Mouse (Mus musculus) heart, embryonic 10.5 days (tissue): Measurements from ENCODE around the gene Cpa2. TPM values are rescaled to one million over a fixed set of nuclear protein-coding genes. Genes with fewer than 3 reads are reported as not detected.
A peak's percentile ranks its signal among the peaks of the same experiment; 100 is the strongest.

Source experiments
- DNase-seq: peaks from one replicate; pipeline ENCODE4 v3.0.0-alpha.2; 2017; ENCODE audit warnings: low spot score
- H3K27ac ChIP-seq: fragments of 300-500 bp; sonication (generic); 2 replicates; pipeline ENCODE4 v1.5.1; 2016; ENCODE audit warnings: mild to moderate bottlenecking
- H3K27me3 ChIP-seq: fragments of 300-500 bp; sonication (generic); 2 replicates; pipeline ENCODE4 v1.6.1; 2016; ENCODE audit warnings: mild to moderate bottlenecking; ENCODE audit not compliant: poor library complexity, insufficient read depth, severe bottlenecking
- H3K36me3 ChIP-seq: fragments of 300-500 bp; sonication (generic); 2 replicates; pipeline ENCODE4 v1.6.1; 2016; ENCODE audit warnings: mild to moderate bottlenecking, moderate library complexity
- H3K4me1 ChIP-seq: fragments of 300-500 bp; sonication (generic); 2 replicates; pipeline ENCODE4 v1.6.1; 2016; ENCODE audit warnings: mild to moderate bottlenecking
- H3K4me3 ChIP-seq: fragments of 300-500 bp; sonication (generic); 2 replicates; pipeline ENCODE4 v1.5.1; 2016; ENCODE audit warnings: mild to moderate bottlenecking, moderate library complexity
- H3K9me3 ChIP-seq: fragments of 300-500 bp; sonication (generic); 2 replicates; pipeline ENCODE4 v1.6.1; 2016; ENCODE audit warnings: mild to moderate bottlenecking, moderate library complexity
- WGBS: fragments of 180-500 bp; shearing (Covaris S2); methylation state at CpG from one replicate; pipeline ENCODE4 v1.1.7; 2016; 5-methylcytosine and 5-hydroxymethylcytosine counted together
- polyA plus RNA-seq: library from polyadenylated mRNA; unstranded; fragments of >200 nt; fragmentation: Nextera tagmentation; extraction: Ambion mirVana; gene quantifications from 2 replicates; pipeline ENCODE4 v1.2.1, GENCODE M21; 2016

Gene Cpa2
- polyA plus RNA-seq, 1 experiment from 2014 or later, result 29.1 TPM

GRCm38 (mm10) chr6:30596230-30596898 lies 55.0 kb downstream of the Cpa2 start:
- WGBS, result 87% methylated on average over 8 of the region's 8 CpGs
- Histone ChIP-seq H3K4me1 (peaks cover 35% of the 10 kb centered on the region), H3K4me3 (no peak overlapping the region), H3K36me3 (no peaks in the 10 kb centered on the region), H3K27me3 (no peaks in the 10 kb centered on the region), H3K27ac (peak overlapping the region; percentile 44; the same call in 1 of the 2 replicates), H3K9me3 (no peaks in the 10 kb centered on the region)
- peak; percentile 64 for DNase-seq

- no peaks in the 10 kb centered on the region for H3K27me3 ChIP-seq
- WGBS, result 52% methylated on average over 3 of the region's 3 CpGs
- H3K36me3 ChIP-seq, result no peaks in the 10 kb centered on the region
- peak overlapping the region; percentile 32 for H3K27ac ChIP-seq
- H3K9me3 ChIP-seq, result no peaks in the 10 kb centered on the region
- no peak for DNase-seq
- H3K4me3 ChIP-seq, result no peak overlapping the region
- peaks cover 16% of the 10 kb centered on the region for H3K4me1 ChIP-seq
Observed at GRCm38 (mm10) chr6:30600033-30600432, 58.7 kb downstream of the Cpa2 start.

GRCm38 (mm10) chr6:30600995-30601394 lies 59.6 kb downstream of the Cpa2 start:
- Histone ChIP-seq H3K27me3 (no peaks in the 10 kb centered on the region), H3K36me3 (no peaks in the 10 kb centered on the region), H3K4me3 (no peak overlapping the region), H3K4me1 (peaks cover 12% of the 10 kb centered on the region; the same call in 1 of the 2 replicates), H3K27ac (no peak overlapping the region), H3K9me3 (no peaks in the 10 kb centered on the region)
- no peak for DNase-seq
- 65% methylated on average over 1 of the region's 1 CpGs for WGBS

GRCm38 (mm10) chr6:30604342-30604867 lies 63.0 kb downstream of the Cpa2 start:
- Histone ChIP-seq H3K27ac (no peak overlapping the region), H3K36me3 (no peaks in the 10 kb centered on the region), H3K27me3 (no peaks in the 10 kb centered on the region), H3K4me1 (peaks cover 3% of the 10 kb centered on the region; the same call in 1 of the 2 replicates), H3K9me3 (no peaks in the 10 kb centered on the region), H3K4me3 (no peak overlapping the region)
- DNase-seq, result no peak
- WGBS, result 73% methylated on average over 7 of the region's 7 CpGs

GRCm38 (mm10) chr6:30605111-30605510 lies 63.7 kb downstream of the Cpa2 start:
- Histone ChIP-seq H3K4me3 (no peak overlapping the region), H3K9me3 (no peaks in the 10 kb centered on the region), H3K4me1 (peaks cover 3% of the 10 kb centered on the region; the same call in 1 of the 2 replicates), H3K36me3 (no peaks in the 10 kb centered on the region), H3K27ac (peak overlapping the region; percentile 56; the same call in 1 of the 2 replicates), H3K27me3 (no peaks in the 10 kb centered on the region)
- no peak for DNase-seq
- 73% methylated on average over 4 of the region's 4 CpGs for WGBS

- H3K27ac ChIP-seq, result peak overlapping the region; percentile 56; the same call in 1 of the 2 replicates
Observed at GRCm38 (mm10) chr6:30605672-30606071, 64.3 kb downstream of the Cpa2 start.

GRCm38 (mm10) chr6:30610710-30611109 lies 69.3 kb downstream of the Cpa2 start, which contains the start of gene Cpa5:
TSS of gene Cpa5 (plus strand) at chr6:30611010.
- no peaks in the 10 kb centered on the region for H3K36me3 ChIP-seq
- no peaks in the 10 kb centered on the region for H3K9me3 ChIP-seq
- no peaks in the 10 kb centered on the region for H3K27me3 ChIP-seq
- H3K4me3 ChIP-seq, result no peak within 1 kb of the TSS
- WGBS, result 94% methylated on average over 7 of the region's 7 CpGs
- peaks cover 10% of the 10 kb centered on the region for H3K4me1 ChIP-seq
- H3K27ac ChIP-seq, result peak within 1 kb of the TSS; percentile 59; the same call in 1 of the 2 replicates
- no peak for DNase-seq

More at GRCm38 (mm10) chr6:30605672-30606071, 64.3 kb downstream of the Cpa2 start:
- Histone ChIP-seq H3K4me1 (peaks cover 3% of the 10 kb centered on the region; the same call in 1 of the 2 replicates), H3K27me3 (no peaks in the 10 kb centered on the region), H3K36me3 (no peaks in the 10 kb centered on the region), H3K9me3 (no peaks in the 10 kb centered on the region), H3K4me3 (no peak overlapping the region)
- 82% methylated on average over 5 of the region's 5 CpGs for WGBS
- no peak for DNase-seq

GRCm38 (mm10) chr6:30611212-30611611 lies 69.8 kb downstream of the Cpa2 start:
- Histone ChIP-seq H3K27ac (peak overlapping the region; percentile 36; the same call in 1 of the 2 replicates), H3K9me3 (no peaks in the 10 kb centered on the region), H3K4me3 (no peak overlapping the region), H3K36me3 (no peaks in the 10 kb centered on the region), H3K4me1 (peaks cover 15% of the 10 kb centered on the region), H3K27me3 (no peaks in the 10 kb centered on the region)
- DNase-seq, result no peak
- 72% methylated on average over 5 of the region's 5 CpGs for WGBS

Other genes with a start within 250 kb of the Cpa2 start
- gene Ube2h, start 237.0 kb upstream of the Cpa2 start, polyA plus RNA-seq, result 49.6 and 51.7 TPM in 2 replicates
- gene Zc3hc1, start 150.6 kb upstream of the Cpa2 start, polyA plus RNA-seq, result 55.6 and 71.2 TPM in 2 replicates
- gene Klhdc10, start 139.7 kb upstream of the Cpa2 start, polyA plus RNA-seq, result 30.9 and 33.8 TPM in 2 replicates
- 38.2 and 41.1 TPM in 2 replicates for gene Tmem209, start 31.8 kb upstream of the Cpa2 start, polyA plus RNA-seq
- 0.16 TPM in 1 of 2 replicates, not detected in the other for gene Ssmem1, start 31.7 kb upstream of the Cpa2 start, polyA plus RNA-seq
- 1.2 and 1.7 TPM in 2 replicates for gene Cpa4, start 26.8 kb downstream of the Cpa2 start, polyA plus RNA-seq
- 0.97 and 2.1 TPM in 2 replicates for gene Cpa5, start 69.4 kb downstream of the Cpa2 start, polyA plus RNA-seq
- 3.9 and 4.3 TPM in 2 replicates for gene Cpa1, start 97.6 kb downstream of the Cpa2 start, polyA plus RNA-seq
- 12.5 and 15.3 TPM in 2 replicates for gene Cep41, start 152.2 kb downstream of the Cpa2 start, polyA plus RNA-seq
- 3,213 and 4,348 TPM in 2 replicates for gene Mest, start 182.0 kb downstream of the Cpa2 start, polyA plus RNA-seq